Mouse (Mus musculus) C2C12 (cell line): ENCODE data around the gene Arid1a.

ENCODE experiments used
- CEBPB ChIP-seq: IDR thresholded peaks from one replicate; pipeline ENCODE4 v1.6.1; 2011; ENCODE audit warnings: low read depth, mild to moderate bottlenecking, control low read depth, moderate library complexity
- CTCF ChIP-seq: IDR thresholded peaks from one replicate; pipeline ENCODE4 v1.5.1; 2011; ENCODE audit not compliant: control insufficient read depth, insufficient read depth, insufficient read length
- FOSL1 ChIP-seq: IDR thresholded peaks from one replicate; pipeline ENCODE4 v1.8.0; 2011; ENCODE audit warnings: mild to moderate bottlenecking, low read length; ENCODE audit not compliant: poor library complexity, insufficient read depth, severe bottlenecking
- MAX ChIP-seq: IDR thresholded peaks from one replicate; pipeline ENCODE4 v1.6.1; 2011; ENCODE audit warnings: mild to moderate bottlenecking, control low read depth
- MYOD1 ChIP-seq: IDR thresholded peaks from one replicate; pipeline ENCODE4 v1.6.1; 2011; ENCODE audit warnings: low read depth; ENCODE audit not compliant: control insufficient read depth, insufficient read length
- MYOG ChIP-seq: IDR thresholded peaks from one replicate; pipeline ENCODE4 v1.6.1; 2011; ENCODE audit not compliant: control insufficient read depth, insufficient read length; ENCODE audit errors: extremely low read depth
- USF1 ChIP-seq: IDR thresholded peaks from one replicate; pipeline ENCODE4 v1.6.1; 2011; ENCODE audit warnings: low read depth, mild to moderate bottlenecking, control low read depth, moderate library complexity

DNA sequence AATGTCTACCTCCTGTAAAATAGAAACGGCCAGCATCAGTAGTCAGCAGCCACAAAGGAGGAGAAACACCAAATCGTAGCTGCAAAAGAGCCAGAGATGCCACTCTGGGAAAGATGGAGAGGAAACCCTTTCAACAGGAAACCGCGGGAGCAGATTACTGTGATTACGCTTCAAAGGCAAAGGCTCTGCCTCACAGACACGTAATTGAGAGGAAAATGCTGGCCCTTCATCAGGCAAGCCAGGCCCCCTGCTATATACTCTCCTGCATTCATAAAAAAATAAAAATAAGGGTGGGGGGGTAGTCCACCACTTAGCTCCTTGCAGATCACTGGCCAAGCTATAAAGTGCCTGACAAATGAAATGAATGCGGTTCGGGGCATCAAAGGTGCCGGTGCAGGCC lies 28.3 kb downstream of the Arid1a start:
- no peak for TF ChIP-seq CTCF
- no peak for TF ChIP-seq CEBPB
- no peak for TF ChIP-seq MAX
- no peak for TF ChIP-seq USF1
- TF ChIP-seq FOSL1: no peak
- no peak for TF ChIP-seq MYOD1
- no peak for TF ChIP-seq MYOG
